Mouse (Mus musculus) liver, adult (tissue): ENCODE data around the gene Tmem214.

Experiments
- GATA4 ChIP-seq: IDR thresholded peaks from 2 replicates; pipeline ENCODE4 v1.6.1; 2014; ENCODE audit warnings: mild to moderate bottlenecking, low read length; ENCODE audit not compliant: insufficient replicate concordance

Gene Tmem214

GRCm38 (mm10) chr5:30867712-30868111 lies at the start of gene Tmem214:
Gene Tmem214, plus strand, starts transcription at chr5:30868012.
- no peak for TF ChIP-seq GATA4

DNA sequence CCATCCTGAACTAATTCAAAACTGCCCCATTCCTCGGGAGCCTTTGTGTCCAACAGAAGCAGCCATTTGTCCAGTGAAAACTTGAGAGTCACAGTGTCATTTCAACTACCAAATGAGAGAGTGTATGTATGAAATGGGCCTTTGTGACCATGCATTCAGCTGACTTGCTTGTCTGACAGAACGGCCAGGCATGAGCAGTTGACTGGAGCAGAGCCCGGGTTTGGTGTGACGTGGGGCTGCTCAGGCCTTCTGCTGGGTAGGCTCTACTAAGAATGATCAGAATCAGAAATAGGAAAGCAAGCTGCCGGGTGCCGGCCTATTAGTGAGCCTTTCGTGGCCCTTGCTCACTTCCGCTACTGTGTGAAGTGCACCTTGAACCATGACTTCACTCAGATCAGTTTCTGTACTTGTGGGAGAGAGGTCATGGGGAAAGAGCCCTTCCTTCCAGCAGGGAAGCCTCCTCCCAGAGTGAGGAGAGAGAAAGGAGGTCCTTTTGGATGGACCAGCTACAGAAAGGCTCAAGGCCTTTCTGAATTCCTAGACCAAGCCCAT lies 49.0 kb upstream of the Tmem214 start:
- no peak for TF ChIP-seq GATA4

DNA sequence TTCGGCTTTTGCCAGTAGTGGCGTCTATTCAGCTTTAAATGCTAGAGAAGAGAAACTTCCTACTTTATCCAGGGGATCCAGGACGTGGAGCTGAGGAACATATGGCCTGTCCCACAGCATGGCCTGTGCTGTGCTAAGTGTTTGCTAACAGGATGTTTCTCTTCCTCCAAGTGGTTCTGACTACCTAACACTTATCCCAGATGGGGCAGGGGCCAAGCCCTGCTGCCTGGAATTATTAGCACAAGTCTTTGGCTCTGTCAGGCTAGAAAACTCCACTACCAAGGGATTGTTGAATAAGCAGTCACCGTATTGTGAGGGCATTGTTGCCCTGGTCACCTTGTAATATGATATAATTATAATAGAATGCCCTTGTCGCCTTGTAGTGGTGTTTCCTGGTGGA lies 45.1 kb upstream of the Tmem214 start:
- no peak for TF ChIP-seq GATA4

GRCm38 (mm10) chr5:30823091-30823490 lies 44.7 kb upstream of the Tmem214 start:
- TF ChIP-seq GATA4: no peak

DNA sequence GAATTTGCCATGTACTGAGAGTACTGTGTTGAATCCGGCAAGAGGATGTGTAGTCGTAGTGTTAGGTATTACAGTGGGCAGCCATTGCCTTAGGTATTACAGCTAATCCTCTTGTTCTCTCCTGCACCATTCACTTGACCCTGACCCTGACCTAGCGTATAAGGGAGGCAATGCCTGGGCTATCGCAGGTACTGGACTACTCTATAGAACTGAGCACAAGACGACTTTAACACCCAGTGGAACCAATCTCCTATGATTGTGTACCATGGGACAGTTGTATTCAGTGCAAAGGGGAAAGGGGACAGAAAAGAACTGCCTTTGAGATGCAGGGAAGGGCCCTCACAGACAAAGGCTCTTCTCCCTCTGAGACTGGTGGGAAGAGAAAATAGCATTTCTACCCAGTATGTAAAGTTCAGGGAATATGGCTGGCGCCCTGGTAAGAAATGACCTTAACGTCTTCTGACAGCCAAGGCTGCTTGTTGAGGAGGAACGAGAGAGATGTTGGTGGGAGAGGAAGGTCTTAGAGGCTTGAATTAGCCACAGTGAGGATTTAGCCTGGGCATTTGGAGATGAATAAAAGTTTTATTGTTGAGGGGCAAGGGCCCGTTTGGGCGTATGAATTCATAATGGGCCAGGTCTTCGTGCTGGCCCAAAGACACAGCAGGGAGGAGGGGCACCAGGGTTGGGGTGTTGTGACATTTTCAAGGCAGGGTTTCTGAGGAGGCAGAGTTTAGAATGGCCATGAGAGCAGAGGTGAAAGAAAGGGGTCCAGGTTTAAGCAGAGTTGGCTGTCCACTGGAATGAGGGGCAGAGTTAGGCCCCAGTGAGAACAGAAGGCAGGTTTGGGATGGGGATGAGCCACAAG lies 43.5 kb upstream of the Tmem214 start:
- no peak for TF ChIP-seq GATA4

GRCm38 (mm10) chr5:30825166-30825565 lies 42.6 kb upstream of the Tmem214 start:
- TF ChIP-seq GATA4: no peak

DNA sequence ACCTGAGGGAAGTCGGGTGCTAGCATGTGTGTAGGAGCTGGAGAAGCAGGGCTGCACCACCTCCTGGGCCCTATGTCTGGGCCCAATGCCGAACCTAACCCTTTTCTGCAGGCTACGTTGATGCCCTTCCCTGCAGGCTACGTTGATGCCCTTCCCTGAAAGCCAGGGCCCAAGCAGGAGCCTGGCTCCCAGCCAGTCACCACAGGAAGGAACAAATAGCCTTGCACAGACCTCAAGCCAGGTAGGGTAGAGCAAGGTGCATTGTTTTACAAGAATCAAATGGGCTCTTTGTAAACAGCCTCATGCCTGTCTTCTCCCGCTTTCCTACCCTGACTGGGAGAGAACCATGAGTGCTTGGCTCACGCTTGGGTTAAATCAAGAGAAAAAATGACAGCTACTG lies 42.0 kb upstream of the Tmem214 start:
- no peak for TF ChIP-seq GATA4

- TF ChIP-seq GATA4: no peak
Observed at GRCm38 (mm10) chr5:30833416-30833815, 34.4 kb upstream of the Tmem214 start.

DNA sequence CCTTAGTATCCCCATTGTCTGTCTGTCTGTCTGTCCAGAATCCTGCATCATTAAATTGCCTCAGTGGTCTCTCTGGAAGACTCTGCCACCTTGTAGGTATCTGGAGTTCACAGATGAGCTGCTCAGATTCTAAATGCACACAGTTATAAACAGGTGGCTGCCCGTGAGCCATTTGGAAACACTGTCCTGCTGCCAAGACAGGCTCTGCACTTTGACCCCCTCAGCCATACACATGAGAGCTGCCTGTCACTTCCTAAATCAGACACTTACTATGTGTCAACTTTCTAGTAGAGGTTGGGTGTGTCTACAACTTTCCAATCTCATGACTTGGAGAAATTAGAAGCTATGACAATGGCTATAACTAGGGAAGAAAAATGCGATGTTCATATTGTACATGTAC lies 28.1 kb upstream of the Tmem214 start:
- TF ChIP-seq GATA4: no peak

DNA sequence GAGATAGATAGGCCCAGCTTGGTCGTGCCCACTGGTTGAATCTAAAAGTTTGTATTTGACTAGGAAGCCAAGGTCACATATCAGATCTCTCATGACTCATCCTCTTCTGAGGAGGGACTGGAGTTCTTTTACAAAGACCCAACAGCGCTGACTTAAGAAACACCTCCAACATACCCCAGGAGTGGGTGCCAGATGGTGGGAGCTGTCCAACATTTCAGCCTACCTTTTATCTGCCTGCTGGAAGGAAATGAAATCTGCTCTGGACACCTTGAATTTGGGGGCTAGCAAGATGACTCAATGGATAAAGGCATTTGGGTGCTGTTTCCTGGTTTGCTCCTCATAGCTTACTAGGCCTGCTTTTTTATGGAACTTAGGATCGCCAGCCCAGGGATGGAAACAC lies 25.9 kb upstream of the Tmem214 start:
- TF ChIP-seq GATA4: no peak

DNA sequence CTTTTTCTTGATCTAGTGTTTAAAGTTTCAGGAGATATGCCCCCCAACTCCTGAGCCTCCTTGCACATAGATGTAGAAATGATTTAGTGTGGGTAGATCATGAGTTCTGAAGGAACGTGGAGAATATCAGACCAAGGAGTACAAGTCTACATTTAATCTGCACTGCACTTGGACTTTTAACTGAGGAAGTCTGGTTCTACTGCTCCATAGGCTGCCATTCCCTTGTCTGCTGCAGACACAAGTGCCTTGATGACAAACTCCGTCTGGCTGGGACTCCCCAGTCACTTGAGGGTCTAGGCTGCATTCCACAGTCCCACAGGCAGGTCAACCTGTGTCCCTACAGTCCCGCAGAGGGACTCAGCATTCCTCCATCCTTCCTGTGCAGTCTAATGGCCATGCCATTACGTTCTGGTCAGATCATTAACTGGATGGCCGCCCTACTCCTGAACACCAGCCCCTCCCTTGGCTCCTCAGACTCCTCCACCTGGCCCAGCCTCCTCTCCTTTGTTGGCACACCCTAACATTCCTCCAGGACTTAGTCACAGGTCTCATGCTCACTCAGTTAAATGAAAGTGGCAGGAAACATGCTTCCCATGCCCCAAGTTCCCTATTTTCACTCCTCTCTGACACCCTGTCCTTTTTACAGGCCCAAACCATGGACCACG lies 17.8 kb upstream of the Tmem214 start:
- no peak for TF ChIP-seq GATA4

DNA sequence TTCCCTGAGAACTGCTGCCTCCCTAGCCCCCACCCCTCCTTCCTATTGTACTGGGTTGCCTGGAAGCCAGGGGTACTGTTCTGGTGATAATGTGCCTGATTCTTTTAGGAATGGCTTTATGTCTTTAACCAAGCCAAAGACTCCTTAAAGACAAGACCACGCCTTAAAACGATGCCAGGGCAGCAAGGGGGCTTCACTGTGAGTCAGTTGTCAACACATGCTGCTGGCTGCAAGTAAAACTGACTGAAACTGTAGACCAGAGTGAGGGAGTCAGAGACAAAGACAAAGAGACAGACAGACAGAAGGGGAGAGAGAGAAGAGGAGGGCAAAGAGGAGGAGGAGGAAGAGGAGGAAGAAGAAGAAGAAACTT lies 17.3 kb upstream of the Tmem214 start:
- no peak for TF ChIP-seq GATA4

GRCm38 (mm10) chr5:30853522-30853921 lies 14.3 kb upstream of the Tmem214 start:
- TF ChIP-seq GATA4: no peak

DNA sequence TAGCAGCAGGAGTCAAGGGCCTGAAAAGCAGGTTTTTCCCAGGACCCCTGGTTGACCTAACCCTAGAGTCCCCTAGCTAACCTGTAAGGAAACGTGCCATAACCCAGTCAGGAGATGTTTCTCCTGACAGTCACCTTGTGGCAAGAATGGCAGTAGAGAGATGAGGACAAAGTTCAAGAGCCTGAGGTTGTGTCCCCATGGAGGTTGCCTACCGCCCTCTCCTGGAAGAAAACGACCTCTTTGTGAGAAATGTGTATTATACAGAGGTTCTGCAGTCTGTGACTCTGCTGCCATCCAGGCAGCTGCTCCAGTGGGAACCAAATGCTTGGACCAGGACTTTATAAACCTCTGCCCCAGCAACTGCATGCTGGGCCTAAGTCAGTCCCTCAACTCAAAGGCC lies 12.1 kb upstream of the Tmem214 start:
- no peak for TF ChIP-seq GATA4

GRCm38 (mm10) chr5:30856124-30856523 lies 11.7 kb upstream of the Tmem214 start:
- no peak for TF ChIP-seq GATA4

- TF ChIP-seq GATA4: no peak
Observed at GRCm38 (mm10) chr5:30863852-30864251, 4.0 kb upstream of the Tmem214 start.
